Mouse (Mus musculus): ENCODE data around the gene Hsf5. TPM values are rescaled to one million over a fixed set of nuclear protein-coding genes. Genes with fewer than 3 reads are reported as not detected.

Hsf5 gene
- total and polyA plus RNA-seq, 2 experiments: 0.05 to 0.09 TPM

GRCm38 (mm10) chr11:87666256-87667035, 49.5 kb downstream of the Hsf5 start:
- no peaks in the 10 kb centered on the region for H3K27me3 ChIP-seq (ENCODE audit: control insufficient read depth, insufficient read depth, low read length)
- peaks cover 5% of the 10 kb centered on the region; the same call in 1 of the 2 replicates for H3K79me2 ChIP-seq (ENCODE audit: control insufficient read depth, insufficient read depth, low read length)
- H3K27ac ChIP-seq (replicated peaks; ENCODE audit: insufficient read depth, low read depth, low read length): peak overlapping the region; percentile 64
- H3K4me1 ChIP-seq (ENCODE audit: control insufficient read depth, insufficient read depth, low read length): 0 out of 2 replicates have a peak, but pooled peaks cover 2% of the 10 kb centered on the region
- peak overlapping the region; percentile 53 for H3K4me3 ChIP-seq (ENCODE audit: insufficient read depth, low read depth, low read length)
- H3K36me3 ChIP-seq (ENCODE audit: control insufficient read depth, insufficient read depth, low read length): no peaks in the 10 kb centered on the region
- TF ChIP-seq POLR2A (IDR thresholded peaks at IDR 0.05; ENCODE audit: extremely low read depth, insufficient read depth, low read length): no peak
- TF ChIP-seq CTCF (IDR thresholded peaks at IDR 0.05; ENCODE audit: low read depth, low read length): no peak
- peak; percentile 74 for DNase-seq (ENCODE audit: extremely low read depth, low read depth, low spot score)
- 15% methylated on average over 12 of the region's 12 CpGs for WGBS
- H3K9ac ChIP-seq (ENCODE audit: low read depth, low read length): peak overlapping the region; percentile 61

GRCm38 (mm10) chr11:87667107-87668090, 50.4 kb downstream of the Hsf5 start:
- H3K9ac ChIP-seq (ENCODE audit: low read depth, low read length): no peak overlapping the region
- H3K4me1 ChIP-seq (ENCODE audit: control insufficient read depth, insufficient read depth, low read length): 0 out of 2 replicates have a peak, but pooled peaks cover 2% of the 10 kb centered on the region
- H3K79me2 ChIP-seq (ENCODE audit: control insufficient read depth, insufficient read depth, low read length): peaks cover 8% of the 10 kb centered on the region; the same call in 1 of the 2 replicates
- no peak for DNase-seq (ENCODE audit: extremely low read depth, low read depth, low spot score)
- no peak overlapping the region; the same call in 1 of the 2 replicates for H3K4me3 ChIP-seq (ENCODE audit: insufficient read depth, low read depth, low read length)
- no peak overlapping the region; the same call in 1 of the 2 replicates for H3K27ac ChIP-seq (replicated peaks; ENCODE audit: insufficient read depth, low read depth, low read length)
- H3K36me3 ChIP-seq (ENCODE audit: control insufficient read depth, insufficient read depth, low read length): no peaks in the 10 kb centered on the region
- H3K27me3 ChIP-seq (ENCODE audit: control insufficient read depth, insufficient read depth, low read length): no peaks in the 10 kb centered on the region
- TF ChIP-seq POLR2A (IDR thresholded peaks at IDR 0.05; ENCODE audit: extremely low read depth, insufficient read depth, low read length) (no peak), CTCF (IDR thresholded peaks at IDR 0.05; ENCODE audit: low read depth, low read length) (no peak)
- WGBS: 34% methylated on average over 4 of the region's 4 CpGs

- Histone ChIP-seq H3K36me3 (ENCODE audit: control insufficient read depth, insufficient read depth, low read length) (peaks cover 1% of the 10 kb centered on the region; the same call in 1 of the 2 replicates), H3K4me1 (ENCODE audit: control insufficient read depth, insufficient read depth, low read length) (no peaks in the 10 kb centered on the region), H3K9ac (ENCODE audit: low read depth, low read length) (no peak overlapping the region), H3K79me2 (ENCODE audit: control insufficient read depth, insufficient read depth, low read length) (peaks cover 15% of the 10 kb centered on the region; the same call in 1 of the 2 replicates), H3K27me3 (ENCODE audit: control insufficient read depth, insufficient read depth, low read length) (no peaks in the 10 kb centered on the region), H3K4me3 (ENCODE audit: insufficient read depth, low read depth, low read length) (no peak overlapping the region), H3K27ac (replicated peaks; ENCODE audit: insufficient read depth, low read depth, low read length) (no peak overlapping the region)
- TF ChIP-seq CTCF (IDR thresholded peaks at IDR 0.05; ENCODE audit: low read depth, low read length) (no peak), POLR2A (IDR thresholded peaks at IDR 0.05; ENCODE audit: extremely low read depth, insufficient read depth, low read length) (no peak)
- WGBS: 96% methylated on average over 1 of the region's 1 CpGs
- no peak for DNase-seq (ENCODE audit: extremely low read depth, low read depth, low spot score)
Observed at GRCm38 (mm10) chr11:87673282-87673681, 56.3 kb downstream of the Hsf5 start.

- H3K9ac ChIP-seq (ENCODE audit: low read depth, low read length): no peak overlapping the region
- H3K4me3 ChIP-seq (ENCODE audit: insufficient read depth, low read depth, low read length): no peak overlapping the region
- 88% methylated on average over 6 of the region's 6 CpGs for WGBS
- peaks cover 21% of the 10 kb centered on the region; the same call in 1 of the 2 replicates for H3K79me2 ChIP-seq (ENCODE audit: control insufficient read depth, insufficient read depth, low read length)
- peaks cover 1% of the 10 kb centered on the region; the same call in 1 of the 2 replicates for H3K36me3 ChIP-seq (ENCODE audit: control insufficient read depth, insufficient read depth, low read length)
- H3K27me3 ChIP-seq (ENCODE audit: control insufficient read depth, insufficient read depth, low read length): no peaks in the 10 kb centered on the region
- H3K4me1 ChIP-seq (ENCODE audit: control insufficient read depth, insufficient read depth, low read length): no peaks in the 10 kb centered on the region
- no peak for DNase-seq (ENCODE audit: extremely low read depth, low read depth, low spot score)
- no peak for TF ChIP-seq POLR2A (IDR thresholded peaks at IDR 0.05; ENCODE audit: extremely low read depth, insufficient read depth, low read length)
- TF ChIP-seq CTCF (IDR thresholded peaks at IDR 0.05; ENCODE audit: low read depth, low read length): no peak
- no peak overlapping the region for H3K27ac ChIP-seq (replicated peaks; ENCODE audit: insufficient read depth, low read depth, low read length)
Observed at GRCm38 (mm10) chr11:87675606-87676005, 58.6 kb downstream of the Hsf5 start.

- peaks cover 1% of the 10 kb centered on the region; the same call in 1 of the 2 replicates for H3K36me3 ChIP-seq (ENCODE audit: control insufficient read depth, insufficient read depth, low read length)
- TF ChIP-seq CTCF (IDR thresholded peaks at IDR 0.05; ENCODE audit: low read depth, low read length) (no peak), POLR2A (IDR thresholded peaks at IDR 0.05; ENCODE audit: extremely low read depth, insufficient read depth, low read length) (no peak)
- H3K79me2 ChIP-seq (ENCODE audit: control insufficient read depth, insufficient read depth, low read length): peaks cover 27% of the 10 kb centered on the region; the same call in 1 of the 2 replicates
- no peaks in the 10 kb centered on the region for H3K27me3 ChIP-seq (ENCODE audit: control insufficient read depth, insufficient read depth, low read length)
- WGBS: 84% methylated on average over 5 of the region's 5 CpGs
- peaks cover 3% of the 10 kb centered on the region for H3K4me1 ChIP-seq (ENCODE audit: control insufficient read depth, insufficient read depth, low read length)
- H3K4me3 ChIP-seq (ENCODE audit: insufficient read depth, low read depth, low read length): no peak overlapping the region
- no peak for DNase-seq (ENCODE audit: extremely low read depth, low read depth, low spot score)
- no peak overlapping the region for H3K27ac ChIP-seq (replicated peaks; ENCODE audit: insufficient read depth, low read depth, low read length)
- H3K9ac ChIP-seq (ENCODE audit: low read depth, low read length): no peak overlapping the region
Observed at GRCm38 (mm10) chr11:87677756-87678155, 60.8 kb downstream of the Hsf5 start.

Data from liver, adult 2 months (tissue).